Mouse (Mus musculus): ENCODE data around the gene Gm10277.
"Not testable (repeated sequence)": the region's sequence is repeated elsewhere in the genome, so short reads cannot be mapped to it uniquely, and the experiment has no call there.

The Gm10277 gene

DNA sequence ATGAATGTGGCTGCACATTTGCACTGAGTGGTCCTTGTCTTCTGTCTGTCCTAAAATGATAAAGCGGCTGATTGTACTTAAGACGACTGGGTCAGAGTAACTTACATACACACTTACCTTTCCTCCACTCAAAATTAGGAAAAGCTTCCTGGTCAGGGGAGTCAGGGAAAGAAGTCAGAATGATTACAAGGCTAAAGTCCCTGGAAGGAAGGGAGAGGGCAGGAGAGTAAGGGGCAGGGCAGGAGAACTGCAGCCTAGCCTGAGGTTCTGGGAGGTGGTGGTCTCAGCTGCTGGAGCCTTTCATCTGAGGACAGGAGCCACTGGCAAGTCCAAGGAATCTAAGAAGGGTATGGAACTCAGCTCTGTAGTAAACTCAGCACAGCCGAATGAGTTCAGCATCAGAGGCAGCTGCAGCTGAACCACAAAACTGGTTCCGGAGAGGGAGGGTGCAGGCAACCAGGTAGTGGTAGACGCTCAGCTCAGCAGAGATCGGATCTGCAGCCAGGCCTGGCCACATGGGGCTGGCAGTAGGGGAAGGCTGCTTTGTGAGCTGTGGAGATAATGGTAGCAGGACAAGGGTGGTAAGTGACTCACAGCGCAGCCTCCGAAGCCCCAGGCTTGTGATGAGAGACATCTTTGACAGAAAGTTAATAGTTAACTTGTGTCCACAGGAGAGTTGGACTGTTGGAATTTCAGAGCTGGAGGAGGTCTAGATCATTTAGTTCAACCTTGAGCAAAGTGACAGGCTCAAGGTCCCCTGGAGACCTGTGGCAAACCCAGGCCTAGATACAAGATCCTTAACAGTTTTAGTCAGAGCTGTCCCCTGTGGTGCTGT, 15.5 kb downstream of the Gm10277 start:
- DNase-seq (ENCODE audit: low read depth, low spot score) = no peak

DNA sequence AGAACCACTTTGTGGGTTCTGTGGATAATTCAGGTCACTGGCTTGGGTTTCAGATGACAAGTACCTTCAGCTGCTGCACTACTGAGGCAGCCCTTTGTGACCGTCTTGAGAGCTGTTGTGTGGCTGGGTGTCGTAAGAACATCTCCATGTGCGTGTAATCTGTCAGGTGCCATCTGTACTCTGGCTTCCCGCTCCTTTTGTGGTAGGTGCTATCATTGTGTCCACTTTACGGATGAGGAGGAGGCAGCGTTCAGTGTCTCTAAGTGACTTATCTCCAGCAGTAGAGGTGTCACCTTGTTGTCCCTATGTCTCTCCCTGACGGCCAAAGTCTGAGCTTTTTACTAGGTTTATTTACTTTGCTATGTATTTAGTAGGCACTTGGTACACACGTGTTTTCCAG, 17.2 kb downstream of the Gm10277 start:
- DNase-seq (ENCODE audit: low read depth, low spot score) = no peak

DNA sequence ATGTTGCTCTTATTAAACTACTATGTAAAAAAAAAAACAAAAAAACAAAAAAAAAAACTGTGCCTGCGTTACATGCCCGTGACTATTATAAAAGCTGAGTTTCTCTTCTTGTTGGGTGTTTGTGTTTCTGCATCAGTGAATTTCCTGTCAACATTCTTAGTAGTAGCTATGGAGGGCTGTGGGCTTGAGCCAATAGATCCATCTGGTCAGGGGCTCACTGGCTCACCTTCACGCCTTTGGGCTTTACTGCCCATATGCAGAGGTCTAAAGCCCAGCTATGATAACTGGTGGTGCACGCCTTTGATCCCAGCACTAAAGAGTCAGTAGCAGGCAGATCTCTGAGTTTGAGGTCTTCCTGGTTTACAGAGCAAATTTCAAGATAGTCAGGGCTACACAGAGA, 18.1 kb downstream of the Gm10277 start:
- DNase-seq (ENCODE audit: low read depth, low spot score) = no peak

DNA sequence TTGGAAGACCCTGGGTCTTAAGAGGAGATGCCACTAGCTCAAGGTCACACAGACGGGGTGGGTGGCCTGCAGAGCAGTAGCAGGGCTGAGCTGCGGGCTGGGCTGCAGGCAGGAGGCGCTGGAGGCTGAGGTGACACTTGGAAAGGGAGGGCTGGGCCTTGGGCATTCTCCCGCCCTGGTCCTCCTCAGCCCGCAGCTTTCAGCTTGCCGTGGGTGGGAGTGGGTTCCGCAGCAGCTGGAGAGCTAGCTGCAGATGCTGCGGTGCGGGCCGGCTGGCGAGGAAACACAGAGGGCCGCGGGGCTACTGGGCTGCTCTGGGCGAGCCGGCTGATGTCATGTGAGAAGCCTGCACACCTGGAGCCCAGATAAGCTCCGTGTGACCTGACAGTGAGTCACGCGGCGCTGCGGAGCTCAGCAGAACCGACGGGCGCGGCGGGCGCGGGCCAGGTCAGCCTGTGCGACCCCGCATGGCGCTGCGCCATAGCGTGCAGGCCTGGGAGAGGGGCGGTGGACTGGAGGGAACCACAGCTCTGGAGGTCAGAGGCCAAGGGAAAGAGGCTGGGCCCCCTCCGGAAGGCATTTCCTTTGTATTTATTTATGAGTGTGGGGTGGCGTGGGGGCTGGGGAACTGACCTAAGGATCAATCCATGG, 21.1 kb downstream of the Gm10277 start:
- DNase-seq (ENCODE audit: low read depth, low spot score) = peak; percentile 49

DNA sequence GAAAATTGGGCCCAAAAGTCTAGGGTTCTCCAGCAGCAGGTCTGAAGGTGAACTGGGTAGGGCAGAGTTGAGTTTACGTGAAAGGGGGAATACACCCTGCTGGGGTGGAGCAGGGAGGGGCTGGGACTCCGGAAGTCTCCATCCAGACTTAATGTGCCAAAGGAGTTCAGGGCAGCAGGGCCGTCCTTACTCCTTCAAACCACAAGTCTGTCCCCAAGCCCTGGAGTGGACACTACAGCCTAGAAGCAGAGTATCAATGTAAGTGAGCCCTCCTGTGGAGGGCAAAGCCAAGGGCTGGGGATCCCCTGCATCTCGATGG, 22.1 kb downstream of the Gm10277 start:
- no peak for DNase-seq (ENCODE audit: low read depth, low spot score)

DNA sequence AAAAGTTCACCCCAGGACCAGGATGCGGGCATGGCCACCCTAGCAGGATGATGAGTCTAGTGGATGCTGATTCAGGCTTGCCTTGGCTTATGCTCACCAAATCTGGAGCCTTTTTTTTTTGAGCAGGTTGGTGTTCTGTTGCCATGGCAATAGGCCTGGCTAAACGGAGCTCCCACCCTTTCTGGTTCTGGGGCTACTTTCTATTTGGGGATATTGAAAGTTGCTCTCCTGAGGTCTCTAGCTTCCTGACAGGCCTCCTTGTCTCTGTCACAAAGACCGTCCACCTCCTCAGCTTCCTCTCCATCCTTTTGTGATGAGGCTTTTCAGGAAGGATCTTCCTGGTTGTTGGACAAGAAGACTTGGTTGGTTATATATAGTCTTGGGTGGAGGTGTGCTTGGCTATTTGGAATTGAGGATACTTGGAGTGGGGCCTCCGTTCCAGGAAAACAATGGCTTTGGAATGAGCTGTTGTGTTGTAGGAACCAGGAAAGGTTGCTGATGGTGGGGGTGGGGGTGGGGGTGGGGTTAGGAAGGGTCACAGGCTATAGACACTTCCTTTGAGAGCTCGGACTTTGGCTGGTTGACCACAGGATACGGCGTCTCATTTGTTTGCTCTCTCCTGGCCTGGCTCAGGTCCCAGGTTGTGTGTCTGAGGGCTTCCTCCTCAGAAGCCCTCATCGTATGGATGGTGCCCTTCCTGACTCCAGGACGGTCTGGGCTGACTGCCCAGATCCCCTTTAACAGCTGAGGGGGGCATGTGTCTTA, 22.7 kb downstream of the Gm10277 start:
- no peak for DNase-seq (ENCODE audit: low read depth, low spot score)

DNA sequence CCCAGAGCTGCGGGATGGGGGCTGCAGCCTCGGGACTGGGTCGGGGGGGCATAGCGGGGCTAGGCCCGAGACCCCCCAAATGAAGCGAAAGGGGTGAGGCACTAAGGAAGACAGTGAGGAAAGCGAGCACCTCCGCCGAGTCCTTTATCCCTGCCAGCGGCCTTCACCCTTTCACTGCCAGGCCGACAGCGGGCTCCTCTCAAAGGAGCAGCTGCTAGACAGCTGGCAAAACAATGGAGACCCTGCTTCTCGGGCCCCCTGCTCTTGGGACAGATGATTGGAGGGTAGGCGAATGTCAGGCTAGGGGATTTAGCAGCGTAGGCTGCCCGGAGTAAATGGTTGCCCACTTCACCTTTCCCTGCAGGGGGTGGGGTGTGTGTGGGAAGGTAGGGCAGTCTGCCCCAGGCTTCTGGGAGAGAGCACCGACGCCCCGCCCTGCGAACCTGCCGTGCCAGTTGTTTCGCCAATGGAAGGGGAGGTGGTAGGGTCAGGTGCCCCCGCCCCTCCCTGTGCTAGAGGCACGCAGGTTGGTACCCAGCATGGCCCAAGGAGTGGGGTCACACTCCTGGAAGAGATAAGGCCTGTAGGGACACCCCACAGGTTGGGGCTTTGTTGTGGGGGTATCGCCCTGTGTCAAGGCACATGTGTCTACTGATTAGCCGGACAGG, 23.7 kb downstream of the Gm10277 start:
- peak; percentile 75 for DNase-seq (ENCODE audit: low read depth, low spot score)

DNA sequence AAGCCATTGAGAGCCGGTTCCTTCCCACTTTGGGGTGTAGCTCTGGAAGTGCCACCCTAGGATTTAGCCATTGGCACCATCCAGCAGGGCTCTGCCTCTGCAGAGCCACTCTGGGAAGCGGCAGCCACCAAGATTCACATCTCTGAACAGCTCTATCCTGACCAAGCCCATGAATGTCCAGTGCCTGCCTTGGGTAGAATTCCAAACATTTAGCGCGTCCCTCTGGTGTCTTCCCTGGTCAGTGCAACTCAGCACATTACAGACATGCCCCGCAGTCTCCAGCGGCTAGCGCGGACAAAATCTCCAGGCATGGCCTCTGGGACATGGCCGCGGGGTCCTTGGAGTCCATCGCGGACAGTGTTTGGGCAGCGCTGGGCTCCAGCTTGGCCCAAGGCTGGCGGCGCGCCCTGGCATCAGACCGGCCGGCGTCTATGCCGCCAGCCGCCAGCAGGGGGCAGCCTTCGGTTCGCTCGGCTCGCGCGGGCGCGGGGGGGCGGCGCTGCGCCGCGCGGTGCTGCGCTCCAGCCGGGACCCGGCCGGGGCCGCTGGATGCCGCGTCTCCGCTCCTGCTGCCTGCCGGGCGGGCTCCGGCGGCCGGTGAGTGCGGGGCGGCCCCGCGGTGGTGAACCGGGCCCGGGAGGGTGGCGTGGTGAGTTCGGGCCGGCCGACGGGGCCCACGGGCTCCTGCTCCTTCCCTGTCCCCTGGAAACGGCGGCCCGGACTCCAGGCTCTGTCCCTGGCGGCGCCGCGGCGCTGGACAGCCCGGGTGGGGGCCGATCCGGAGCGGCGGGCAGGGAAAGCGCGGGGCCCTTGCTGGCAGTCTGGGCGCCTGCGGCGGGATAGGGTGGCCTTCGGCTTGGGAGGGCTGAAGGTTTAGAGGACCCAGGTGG, 24.5 kb downstream of the Gm10277 start, which contains the start of gene Myo18a:
Gene Myo18a, plus strand, starts transcription at position 464 of the 890 bp plus-strand sequence.
- DNase-seq (ENCODE audit: low read depth, low spot score) = peak; percentile 86

DNA sequence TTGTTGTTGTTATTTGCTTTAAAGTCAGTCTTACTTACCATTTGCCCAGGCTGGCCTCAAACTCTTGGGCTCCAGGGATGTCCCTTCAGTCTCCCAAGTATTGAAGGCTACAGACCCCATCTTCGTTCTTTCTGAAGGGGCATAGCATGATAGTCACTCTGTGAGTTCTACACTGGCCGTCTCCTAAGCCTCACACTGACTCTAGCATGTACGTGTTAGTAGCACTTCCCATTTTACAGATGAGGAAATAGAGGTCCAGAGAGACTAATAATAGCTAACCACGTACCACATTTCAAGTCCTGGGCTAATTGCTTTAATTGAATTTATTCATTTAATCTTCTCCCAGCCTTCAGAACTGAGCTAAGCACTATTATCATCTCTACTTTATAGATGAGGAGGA, 27.5 kb downstream of the Gm10277 start:
- no peak for DNase-seq (ENCODE audit: low read depth, low spot score)

DNA sequence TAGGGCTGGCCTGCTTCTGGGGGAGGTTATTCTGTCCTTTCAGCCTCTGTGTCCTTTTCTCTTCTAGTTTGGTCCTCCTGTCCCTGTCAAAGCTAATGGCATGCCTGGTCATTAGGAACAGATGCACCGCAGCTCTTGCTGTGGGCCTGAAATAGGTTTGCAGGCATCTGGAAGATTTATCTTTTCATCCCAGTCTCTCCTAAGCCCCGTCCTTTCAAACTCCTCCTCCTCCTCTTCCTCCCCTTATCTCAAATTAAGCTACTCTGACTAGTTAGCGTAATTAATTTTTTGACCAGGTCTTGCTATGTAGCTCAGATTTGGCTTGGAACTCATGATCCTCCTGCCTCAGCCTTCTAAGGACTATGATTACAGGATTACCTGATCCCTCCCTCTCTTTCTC, 34.1 kb downstream of the Gm10277 start:
- DNase-seq (ENCODE audit: low read depth, low spot score) = no peak

DNA sequence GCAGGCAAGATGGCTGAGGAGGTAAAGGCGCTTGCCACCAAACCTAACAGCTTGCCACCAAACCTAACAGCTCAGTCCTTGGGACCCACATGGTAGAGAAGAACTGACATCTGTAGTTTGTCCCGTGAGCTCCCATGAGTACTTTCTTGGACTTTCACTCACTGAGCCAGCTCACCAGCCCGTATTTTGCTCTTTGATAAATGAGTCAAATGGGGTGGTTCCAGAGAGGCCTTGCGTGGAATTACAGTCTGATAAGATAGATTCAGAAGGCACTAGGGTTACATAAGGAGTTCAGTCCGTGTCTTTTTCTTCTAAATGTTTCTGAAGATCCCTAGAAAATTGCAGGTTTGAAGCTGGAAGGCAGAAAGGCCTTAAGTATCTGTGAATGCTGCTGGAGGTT, 35.0 kb downstream of the Gm10277 start:
- DNase-seq (ENCODE audit: low read depth, low spot score) = no peak

DNA sequence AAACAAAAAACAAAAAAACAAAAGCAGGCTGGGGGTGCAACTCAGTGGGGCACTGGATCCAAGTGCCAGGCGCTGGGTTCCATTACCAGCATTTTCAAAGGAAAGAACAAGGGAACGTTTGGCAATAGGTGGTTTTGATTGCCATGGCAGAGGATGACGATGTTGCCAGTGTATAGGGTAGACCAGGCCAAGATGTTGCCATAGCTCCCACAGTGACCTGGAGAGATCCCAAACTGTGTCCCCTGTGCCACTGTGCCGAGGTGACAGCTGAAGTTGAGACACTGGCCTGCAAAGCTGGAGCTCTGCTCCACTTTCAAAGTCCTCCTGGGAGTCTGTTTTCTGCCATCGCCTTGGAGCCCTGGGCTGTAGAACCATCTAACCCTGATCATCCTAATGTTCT, 38.6 kb downstream of the Gm10277 start:
- no peak for DNase-seq (ENCODE audit: low read depth, low spot score)

DNA sequence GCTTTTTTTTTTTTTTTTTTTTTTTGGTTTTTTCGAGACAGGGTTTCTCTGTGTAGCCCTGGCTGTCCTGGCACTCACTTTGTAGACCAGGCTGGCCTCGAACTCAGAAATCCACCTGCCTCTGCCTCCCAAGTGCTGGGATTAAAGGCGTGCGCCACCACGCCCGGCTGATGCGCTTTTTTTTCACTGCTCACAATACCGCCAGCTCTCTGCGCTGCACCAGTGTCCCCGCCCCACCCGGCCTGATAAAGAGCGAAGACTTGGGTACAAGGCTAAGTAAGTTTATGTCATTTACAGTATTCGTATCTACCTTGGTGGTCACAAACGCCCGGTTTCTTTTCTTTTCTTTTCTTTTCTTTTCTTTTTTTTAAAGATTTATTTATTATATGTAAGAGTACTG, 40.4 kb downstream of the Gm10277 start:
- DNase-seq (ENCODE audit: low read depth, low spot score) = not testable (repeated sequence)

DNA sequence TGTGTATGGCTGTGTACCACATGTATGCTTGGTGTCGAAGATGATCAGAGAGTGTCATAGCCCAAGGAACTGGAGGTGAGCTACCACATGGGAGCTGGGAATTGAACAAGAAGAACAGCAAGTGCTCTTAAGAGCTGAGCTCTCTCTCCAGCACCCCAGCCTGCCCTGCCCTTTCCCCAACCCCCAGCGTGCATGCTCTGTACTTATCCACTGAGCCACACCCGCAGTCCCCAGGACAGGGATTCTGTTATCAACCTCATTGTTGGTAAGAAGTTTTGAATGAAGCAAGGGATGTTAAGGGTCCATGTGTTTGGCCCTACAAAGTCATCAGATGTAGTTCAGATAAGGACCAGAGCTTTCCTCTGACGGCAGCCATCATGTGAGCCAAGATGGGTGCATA, 40.9 kb downstream of the Gm10277 start:
- DNase-seq (ENCODE audit: low read depth, low spot score) = no peak

DNA sequence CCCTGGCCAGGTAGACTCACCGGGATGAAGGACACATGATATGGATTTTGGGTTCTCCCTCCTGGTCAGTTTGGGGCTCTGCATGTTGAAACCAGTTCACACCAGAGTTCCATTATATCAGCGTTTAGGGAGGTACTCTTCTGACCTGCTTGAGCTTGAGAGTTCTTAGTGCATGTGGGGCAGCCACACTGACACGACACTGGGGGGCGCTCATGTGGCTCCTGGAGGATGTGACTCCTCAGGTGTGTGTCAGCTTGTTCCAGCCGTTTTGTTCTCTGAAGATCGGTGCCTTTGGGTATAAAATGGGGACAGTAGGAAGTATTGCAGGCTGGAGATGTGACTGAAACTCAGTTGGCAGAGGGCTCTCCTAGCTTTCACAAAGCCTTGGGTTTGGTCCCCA, 43.6 kb downstream of the Gm10277 start:
- no peak for DNase-seq (ENCODE audit: low read depth, low spot score)

DNA sequence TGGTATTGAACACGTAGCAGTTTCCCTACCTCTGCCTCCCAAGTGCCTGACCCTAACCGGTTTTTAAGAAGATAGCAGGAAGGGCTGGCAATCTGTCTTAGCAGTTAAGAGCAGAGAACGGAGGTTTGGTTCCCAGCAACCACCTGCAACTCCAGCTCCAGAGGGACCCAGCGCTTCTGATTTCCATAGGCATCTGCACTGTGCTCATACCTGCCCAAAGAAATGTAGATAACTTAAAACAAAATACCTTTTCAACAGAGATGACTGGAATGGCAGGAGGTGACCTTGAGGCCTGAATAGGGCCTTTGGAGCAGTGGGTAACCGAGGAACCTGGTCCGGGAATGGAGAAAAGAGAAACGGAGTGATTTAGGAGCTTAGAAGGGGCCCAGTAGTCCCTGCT, 49.0 kb downstream of the Gm10277 start:
- no peak for DNase-seq (ENCODE audit: low read depth, low spot score)

DNA sequence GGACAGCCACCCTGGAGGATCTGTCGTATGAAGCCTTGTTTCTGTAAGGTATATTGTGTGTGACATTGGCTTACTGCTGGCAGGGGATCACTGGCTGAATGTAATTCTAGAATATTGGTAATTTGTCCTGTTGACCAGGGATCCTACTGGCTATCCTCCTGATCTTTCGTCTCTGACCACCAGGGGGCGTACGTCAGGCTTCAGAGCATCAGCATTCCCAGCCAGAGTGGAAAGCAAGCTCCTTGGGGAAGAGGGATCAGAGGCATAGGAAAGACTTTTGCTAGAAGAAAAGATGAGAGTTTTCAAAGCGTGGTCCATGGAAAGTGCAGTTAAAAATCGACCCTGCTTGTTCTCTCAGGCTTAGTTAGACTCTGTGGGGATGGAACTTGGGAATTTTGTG, 50.3 kb downstream of the Gm10277 start:
- DNase-seq (ENCODE audit: low read depth, low spot score) = peak; percentile 90

Measured in mesoderm, embryonic 11.5 days (tissue).